ENCODE assay signal across 11 mouse cellular contexts in genomic region chr19:31426142-31426541, GRCm38 (mm10).
DNase-seq lines count a peak whose midpoint lies in the region; ATAC-seq and TF ChIP-seq lines count a peak whose summit lies in the region.
"Had no signal": no experiment of that assay in that cellular context is flagged by ENCODE, and none has a peak within 500 bp of the region (broad histone marks: within the 10 kb centered on the region; RNA-seq: fewer than 3 reads in every experiment).

No protein-coding gene starts in this region.

- no peak overlapping the region for H3K4me3 ChIP-seq in kidney, postnatal 0 days (replicated peaks; ENCODE audit: low read depth, low read length)
- H3K4me3 ChIP-seq in kidney, embryonic 15.5 days (replicated peaks), result no peak overlapping the region
- H3K4me3 ChIP-seq in olfactory bulb, adult 2 months (ENCODE audit: insufficient read depth, low read depth, low read length), result no peak overlapping the region
- H3K4me3 ChIP-seq: limb, embryonic 12.5 days; midbrain, embryonic 12.5 days had no signal

- no peaks in the 10 kb centered on the region for H3K9me3 ChIP-seq in kidney, postnatal 0 days (replicated peaks; ENCODE audit: low read length)
- H3K9me3 ChIP-seq in kidney, embryonic 15.5 days (replicated peaks), result peaks cover 5% of the 10 kb centered on the region; the same call in 1 of the 2 replicates
- H3K9me3 ChIP-seq: limb, embryonic 12.5 days had no signal

- H3K9ac ChIP-seq in kidney, postnatal 0 days (ENCODE audit: low read depth, low read length), result no peak overlapping the region
- no peak overlapping the region for H3K9ac ChIP-seq in kidney, embryonic 15.5 days
- H3K9ac ChIP-seq: limb, embryonic 12.5 days; midbrain, embryonic 12.5 days had no signal

- H3K27ac ChIP-seq in kidney, postnatal 0 days, result no peak overlapping the region
- no peak overlapping the region for H3K27ac ChIP-seq in kidney, embryonic 15.5 days
- no peak overlapping the region for H3K27ac ChIP-seq in olfactory bulb, adult 2 months (ENCODE audit: insufficient read depth, low read depth, low read length)
- H3K27ac ChIP-seq: limb, embryonic 12.5 days; midbrain, embryonic 12.5 days had no signal

- ATAC-seq in kidney, postnatal 0 days (replicated peaks; ENCODE audit: low FRiP score, low read depth), result no peak
- ATAC-seq in kidney, embryonic 15.5 days (replicated peaks; ENCODE audit: low FRiP score), result no peak

- peak; percentile 41; the same call in 1 of the 2 replicates for TF ChIP-seq CTCF in kidney, postnatal 0 days (IDR thresholded peaks at IDR 0.05; ENCODE audit: low read depth)
- TF ChIP-seq CTCF in olfactory bulb, adult 2 months (IDR thresholded peaks at IDR 0.05; ENCODE audit: insufficient read depth, low read depth, low read length), result peak; percentile 21; the same call in 1 of the 2 replicates

- no peaks in the 10 kb centered on the region for H3K36me3 ChIP-seq in kidney, postnatal 0 days (ENCODE audit: insufficient read depth, low read length)
- no peaks in the 10 kb centered on the region for H3K36me3 ChIP-seq in kidney, embryonic 15.5 days
- H3K36me3 ChIP-seq: limb, embryonic 12.5 days; midbrain, embryonic 12.5 days had no signal

- WGBS in kidney, postnatal 0 days, result 79% methylated on average over 5 of the region's 5 CpGs
- WGBS in kidney, embryonic 15.5 days, result 75% methylated on average over 5 of the region's 5 CpGs
- 73% methylated on average over 5 of the region's 5 CpGs for WGBS in olfactory bulb, adult 2 months

- H3K27me3 ChIP-seq in kidney, postnatal 0 days (ENCODE audit: insufficient read depth, low read length), result no peaks in the 10 kb centered on the region
- no peaks in the 10 kb centered on the region for H3K27me3 ChIP-seq in kidney, embryonic 15.5 days
- H3K27me3 ChIP-seq: limb, embryonic 12.5 days; midbrain, embryonic 12.5 days had no signal

- no peak overlapping the region for H3K4me2 ChIP-seq in kidney, postnatal 0 days (ENCODE audit: low read length)
- H3K4me2 ChIP-seq in kidney, embryonic 15.5 days, result no peak overlapping the region
- H3K4me2 ChIP-seq: limb, embryonic 12.5 days; midbrain, embryonic 12.5 days had no signal

- DNase-seq in kidney, postnatal 0 days (ENCODE audit: low spot score), result no peak
- DNase-seq in B cell, adult 2 months, result peak; percentile 10 to 14
- peak; percentile 1 for DNase-seq in MEL-GATA-1-ER (ENCODE audit: extremely low read depth, low read depth)
- no peak for DNase-seq in right cerebral cortex, postnatal 25 days
- DNase-seq in cerebellum, postnatal 36 days, result no peak
- DNase-seq in left cerebral cortex, adult 9 months (ENCODE audit: low spot score in 2 of 2), result no peak
- DNase-seq: kidney, postnatal 14 days had no signal

- no peak for TF ChIP-seq POLR2A in olfactory bulb, adult 2 months (IDR thresholded peaks at IDR 0.05; ENCODE audit: insufficient read depth, low read depth, low read length)

- no peaks in the 10 kb centered on the region for H3K4me1 ChIP-seq in kidney, postnatal 0 days (replicated peaks; ENCODE audit: insufficient read depth, low read length)
- 0 out of 2 replicates have a peak, but pooled peaks cover 3% of the 10 kb centered on the region for H3K4me1 ChIP-seq in kidney, embryonic 15.5 days
- H3K4me1 ChIP-seq in olfactory bulb, adult 2 months (ENCODE audit: control insufficient read depth, insufficient read depth, low read length), result no peaks in the 10 kb centered on the region
- H3K4me1 ChIP-seq: midbrain, embryonic 12.5 days had no signal

Comparison
In these comparisons a context has a peak if more than half of its experiments do, and no peak if none do; other contexts are left out.
1. DNase-seq: peak in B cell, adult 2 months (2 of 2) and MEL-GATA-1-ER (single experiment); none in kidney, postnatal 0 days (single experiment), right cerebral cortex, postnatal 25 days (single experiment), cerebellum, postnatal 36 days (0 of 2) and left cerebral cortex, adult 9 months (0 of 2).